Mouse (Mus musculus): ENCODE results near the gene Plvap.

DNA sequence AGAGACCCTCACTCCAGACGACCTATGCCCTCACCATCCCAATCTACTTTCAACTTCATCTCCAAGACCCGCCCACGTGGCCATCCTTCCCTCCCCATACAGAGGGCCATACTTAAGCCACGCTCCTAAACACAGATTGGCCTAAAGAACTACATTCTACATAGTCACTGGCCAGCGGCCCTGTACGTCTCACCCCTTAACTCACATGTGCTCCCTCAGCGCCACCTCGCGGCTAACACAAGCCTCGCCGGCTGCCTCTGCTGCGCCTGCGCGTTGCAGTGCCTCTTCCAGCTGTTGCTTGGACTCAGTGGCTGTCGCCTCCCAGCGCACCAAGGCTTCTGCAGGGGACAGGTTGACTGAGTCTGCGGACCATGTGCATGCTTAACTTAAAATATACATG, 10.1 kb upstream of the Plvap start:
- TF ChIP-seq CTCF (IDR thresholded peaks at IDR 0.05; ENCODE audit: insufficient read depth, low read length) (peak; percentile 88), POLR2A (IDR thresholded peaks at IDR 0.05; ENCODE audit: borderline replicate concordance, extremely low read depth, low read depth, low read length) (no peak)
